Mouse (Mus musculus): ENCODE data around the gene Ltbp2. TPM values are rescaled to one million over a fixed set of nuclear protein-coding genes. Genes with fewer than 3 reads are reported as not detected.

Gene Ltbp2
- polyA plus RNA-seq, 1 experiment = not detected

- no peak overlapping the region for H3K27ac ChIP-seq (ENCODE audit: insufficient read depth, low read depth, low read length)
- 91% methylated on average over 5 of the region's 5 CpGs for WGBS
- no peak overlapping the region for H3K4me3 ChIP-seq (ENCODE audit: insufficient read depth, low read depth, low read length)
- no peak for TF ChIP-seq CTCF (IDR thresholded peaks at IDR 0.05; ENCODE audit: insufficient read depth, low read depth, low read length)
- no peak for TF ChIP-seq POLR2A (IDR thresholded peaks at IDR 0.05; ENCODE audit: insufficient read depth, low read depth, low read length)
- peaks cover 11% of the 10 kb centered on the region for H3K4me1 ChIP-seq (ENCODE audit: control insufficient read depth, insufficient read depth, low read length)
These were observed 13.1 kb downstream of the Ltbp2 start for GRCm38 (mm10) chr12:84863196-84863595.

GRCm38 (mm10) chr12:84862136-84862910, 14.0 kb downstream of the Ltbp2 start:
- TF ChIP-seq POLR2A (IDR thresholded peaks at IDR 0.05; ENCODE audit: insufficient read depth, low read depth, low read length) = no peak
- no peak for TF ChIP-seq CTCF (IDR thresholded peaks at IDR 0.05; ENCODE audit: insufficient read depth, low read depth, low read length)
- no peak overlapping the region for H3K4me3 ChIP-seq (ENCODE audit: insufficient read depth, low read depth, low read length)
- WGBS = 62% methylated on average over 14 of the region's 14 CpGs
- H3K27ac ChIP-seq (ENCODE audit: insufficient read depth, low read depth, low read length) = no peak overlapping the region
- peaks cover 11% of the 10 kb centered on the region for H3K4me1 ChIP-seq (ENCODE audit: control insufficient read depth, insufficient read depth, low read length)

- Histone ChIP-seq H3K4me1 (ENCODE audit: control insufficient read depth, insufficient read depth, low read length) (peaks cover 8% of the 10 kb centered on the region), H3K27ac (ENCODE audit: insufficient read depth, low read depth, low read length) (no peak overlapping the region), H3K4me3 (ENCODE audit: insufficient read depth, low read depth, low read length) (no peak overlapping the region)
- 74% methylated on average over 17 of the region's 17 CpGs for WGBS
- TF ChIP-seq CTCF (IDR thresholded peaks at IDR 0.05; ENCODE audit: insufficient read depth, low read depth, low read length) (no peak), POLR2A (IDR thresholded peaks at IDR 0.05; ENCODE audit: insufficient read depth, low read depth, low read length) (no peak)
These were observed 17.9 kb downstream of the Ltbp2 start for GRCm38 (mm10) chr12:84858149-84859113.

DNA sequence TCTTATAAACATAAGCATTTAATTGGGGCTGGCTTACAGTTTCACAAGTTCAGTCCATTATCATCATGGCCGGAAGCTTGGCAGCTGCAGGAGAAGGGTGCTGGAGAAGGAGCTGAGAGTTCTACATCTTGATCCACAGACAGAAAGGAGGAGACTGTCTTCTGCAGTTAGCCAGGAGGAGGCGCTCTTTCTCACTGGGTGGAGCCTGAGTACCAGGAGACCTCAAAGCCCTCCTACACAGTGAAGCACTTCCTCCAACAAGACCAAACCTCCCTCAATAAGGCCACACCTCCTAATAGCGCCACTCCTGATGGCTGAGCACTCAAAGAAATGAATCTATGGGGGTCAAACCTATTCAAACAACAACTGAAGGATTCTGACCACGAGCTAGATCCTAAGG, 18.6 kb downstream of the Ltbp2 start:
- peaks cover 8% of the 10 kb centered on the region for H3K4me1 ChIP-seq (ENCODE audit: control insufficient read depth, insufficient read depth, low read length)
- no peak overlapping the region for H3K4me3 ChIP-seq (ENCODE audit: insufficient read depth, low read depth, low read length)
- H3K27ac ChIP-seq (ENCODE audit: insufficient read depth, low read depth, low read length) = no peak overlapping the region
- TF ChIP-seq CTCF (IDR thresholded peaks at IDR 0.05; ENCODE audit: insufficient read depth, low read depth, low read length) = no peak
- WGBS = 80% methylated on average over 4 of the region's 4 CpGs

- no peak for TF ChIP-seq CTCF (IDR thresholded peaks at IDR 0.05; ENCODE audit: insufficient read depth, low read depth, low read length)
- no peak for TF ChIP-seq POLR2A (IDR thresholded peaks at IDR 0.05; ENCODE audit: insufficient read depth, low read depth, low read length)
- no peak overlapping the region for H3K27ac ChIP-seq (ENCODE audit: insufficient read depth, low read depth, low read length)
- no peaks in the 10 kb centered on the region for H3K4me1 ChIP-seq (ENCODE audit: control insufficient read depth, insufficient read depth, low read length)
- H3K4me3 ChIP-seq (ENCODE audit: insufficient read depth, low read depth, low read length) = no peak overlapping the region
- 82% methylated on average over 8 of the region's 8 CpGs for whole genome bisulfite sequencing
These were observed 19.8 kb downstream of the Ltbp2 start for GRCm38 (mm10) chr12:84856532-84856931.

- 90% methylated on average over 4 of the region's 4 CpGs for WGBS
- Histone ChIP-seq H3K27ac (ENCODE audit: insufficient read depth, low read depth, low read length) (no peak overlapping the region), H3K4me1 (ENCODE audit: control insufficient read depth, insufficient read depth, low read length) (no peaks in the 10 kb centered on the region), H3K4me3 (ENCODE audit: insufficient read depth, low read depth, low read length) (no peak overlapping the region)
- TF ChIP-seq POLR2A (IDR thresholded peaks at IDR 0.05; ENCODE audit: insufficient read depth, low read depth, low read length) (no peak), CTCF (IDR thresholded peaks at IDR 0.05; ENCODE audit: insufficient read depth, low read depth, low read length) (no peak)
These were observed 21.2 kb downstream of the Ltbp2 start for GRCm38 (mm10) chr12:84855084-84855625.

- H3K4me3 ChIP-seq (ENCODE audit: insufficient read depth, low read depth, low read length) = no peak overlapping the region
- TF ChIP-seq POLR2A (IDR thresholded peaks at IDR 0.05; ENCODE audit: insufficient read depth, low read depth, low read length) (no peak), CTCF (IDR thresholded peaks at IDR 0.05; ENCODE audit: insufficient read depth, low read depth, low read length) (no peak)
- H3K27ac ChIP-seq (ENCODE audit: insufficient read depth, low read depth, low read length) = no peak overlapping the region
- no peaks in the 10 kb centered on the region for H3K4me1 ChIP-seq (ENCODE audit: control insufficient read depth, insufficient read depth, low read length)
- 94% methylated on average over 4 of the region's 4 CpGs for WGBS
These were observed 21.8 kb downstream of the Ltbp2 start for GRCm38 (mm10) chr12:84854392-84855033.

- Histone ChIP-seq H3K4me1 (ENCODE audit: control insufficient read depth, insufficient read depth, low read length) (no peaks in the 10 kb centered on the region), H3K27ac (ENCODE audit: insufficient read depth, low read depth, low read length) (no peak overlapping the region), H3K4me3 (ENCODE audit: insufficient read depth, low read depth, low read length) (no peak overlapping the region)
- 74% methylated on average over 11 of the region's 11 CpGs for WGBS
- no peak for TF ChIP-seq POLR2A (IDR thresholded peaks at IDR 0.05; ENCODE audit: insufficient read depth, low read depth, low read length)
- TF ChIP-seq CTCF (IDR thresholded peaks at IDR 0.05; ENCODE audit: insufficient read depth, low read depth, low read length) = no peak
These were observed 24.8 kb downstream of the Ltbp2 start for GRCm38 (mm10) chr12:84851403-84852040.

Data from olfactory bulb, adult 2 months (tissue).